Mouse (Mus musculus): ENCODE measurements around the gene Lrrc59. TPM values are rescaled to one million over a fixed set of nuclear protein-coding genes. Genes with fewer than 3 reads are reported as not detected.
"Not testable (repeated sequence)": the region's sequence is repeated elsewhere in the genome, so short reads cannot be mapped to it uniquely, and the experiment has no call there.

Lrrc59 gene
- polyA plus RNA-seq, 1 experiment, result 63.6 TPM

DNA sequence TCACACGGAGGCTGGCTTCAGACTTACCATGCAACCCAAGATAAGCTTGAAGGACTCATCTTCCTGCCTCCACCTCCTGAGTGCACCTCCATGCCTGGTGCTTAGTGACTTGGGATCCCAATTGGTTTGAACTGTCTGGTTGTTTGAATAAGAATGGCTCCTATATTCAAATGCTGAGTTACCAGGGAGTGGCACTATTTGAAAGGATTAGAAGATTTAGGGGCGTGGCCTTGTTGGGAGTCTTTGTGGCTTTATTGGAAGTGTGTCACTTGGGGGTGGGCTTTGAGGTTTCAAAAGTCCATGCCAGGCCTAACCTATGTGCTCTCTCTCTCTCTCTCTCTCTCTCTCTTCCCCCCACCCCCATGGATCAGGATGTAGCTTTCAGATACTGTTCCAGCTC is 11.9 kb upstream of the Lrrc59 start:
- H3K4me3 ChIP-seq (ENCODE audit: insufficient read depth, low read depth, low read length), result no peak overlapping the region
- H3K4me1 ChIP-seq (ENCODE audit: control insufficient read depth, insufficient read depth, insufficient read length, low read length), result peaks cover 3% of the 10 kb centered on the region; the same call in 1 of the 2 replicates
- no peak overlapping the region for H3K27ac ChIP-seq (replicated peaks; ENCODE audit: low read depth, low read length)

DNA sequence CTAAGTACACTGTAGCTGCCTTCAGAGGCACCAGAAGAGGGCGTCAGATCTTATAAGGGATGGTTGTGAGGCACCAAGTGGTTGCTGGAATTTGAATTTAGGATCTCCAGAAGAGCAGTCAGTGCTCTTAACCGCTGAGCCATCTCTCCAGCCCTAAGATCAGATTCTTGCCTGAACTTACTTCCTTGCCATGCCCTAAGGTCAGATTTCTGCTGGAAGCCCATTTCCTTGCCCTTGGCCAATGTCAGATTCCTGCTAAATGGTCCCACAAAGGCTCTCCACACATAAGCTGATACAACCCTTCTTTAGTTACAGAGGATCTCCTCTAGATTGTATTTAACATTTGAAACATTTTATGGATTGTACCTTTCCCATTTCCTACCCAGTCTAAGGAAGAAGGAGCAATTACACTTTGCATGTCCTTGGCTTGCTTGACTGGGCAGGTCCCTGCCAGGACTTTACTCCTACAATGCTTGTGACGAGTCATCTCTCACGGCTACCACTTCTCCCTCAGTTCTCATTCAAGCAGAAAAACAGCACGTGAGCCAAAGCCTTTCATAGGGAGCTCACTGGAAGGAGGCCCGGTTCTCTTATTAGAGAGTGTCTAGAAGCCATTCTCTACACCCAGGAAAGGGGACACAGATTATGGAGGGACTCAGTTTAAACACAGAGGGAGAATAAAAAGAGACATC is 8.7 kb upstream of the Lrrc59 start:
- H3K4me1 ChIP-seq (ENCODE audit: control insufficient read depth, insufficient read depth, insufficient read length, low read length), result peaks cover 3% of the 10 kb centered on the region; the same call in 1 of the 2 replicates
- no peak overlapping the region for H3K27ac ChIP-seq (replicated peaks; ENCODE audit: low read depth, low read length)
- no peak overlapping the region for H3K4me3 ChIP-seq (ENCODE audit: insufficient read depth, low read depth, low read length)

DNA sequence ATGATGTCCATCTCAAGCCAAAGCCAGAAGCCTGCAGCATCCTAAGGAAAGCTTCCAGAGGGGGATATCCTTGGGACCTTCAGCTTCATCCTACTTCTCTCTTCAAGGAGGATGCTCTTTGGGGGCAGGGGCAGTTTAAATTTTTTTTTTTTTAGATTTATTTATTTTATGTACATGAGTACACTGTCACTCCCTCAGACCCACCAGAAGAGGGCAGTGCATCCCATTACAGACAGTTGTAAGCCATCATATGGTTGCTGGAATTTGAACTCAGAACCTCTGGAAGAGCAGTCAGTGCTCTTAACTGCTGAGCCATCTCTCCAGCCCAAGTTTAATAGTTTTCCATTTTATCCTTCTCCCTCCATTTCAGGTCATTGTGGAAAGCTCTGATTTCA is 8.1 kb upstream of the Lrrc59 start:
- no peak overlapping the region for H3K27ac ChIP-seq (replicated peaks; ENCODE audit: low read depth, low read length)
- peaks cover 3% of the 10 kb centered on the region; the same call in 1 of the 2 replicates for H3K4me1 ChIP-seq (ENCODE audit: control insufficient read depth, insufficient read depth, insufficient read length, low read length)
- H3K4me3 ChIP-seq (ENCODE audit: insufficient read depth, low read depth, low read length), result no peak overlapping the region

DNA sequence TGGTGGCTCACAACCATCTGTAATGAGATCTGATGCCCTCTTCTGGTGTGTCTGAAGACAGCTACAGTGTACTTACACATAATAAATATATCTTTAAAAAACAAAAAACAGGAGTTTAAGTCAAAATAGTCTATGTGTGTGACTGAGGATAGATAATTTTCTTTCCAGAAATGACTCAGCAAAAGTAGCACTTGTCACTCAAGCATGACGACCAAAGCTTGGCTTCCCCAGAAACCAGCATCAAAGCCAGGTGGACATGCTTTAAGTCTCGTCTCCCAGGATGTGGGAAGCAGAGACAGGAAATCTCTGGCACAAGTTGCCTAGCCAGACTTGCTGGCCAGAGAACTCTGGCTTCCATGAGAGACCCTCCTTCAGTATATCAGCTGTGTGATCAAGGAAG is 7.4 kb upstream of the Lrrc59 start:
- H3K27ac ChIP-seq (replicated peaks; ENCODE audit: low read depth, low read length), result no peak overlapping the region
- peaks cover 3% of the 10 kb centered on the region; the same call in 1 of the 2 replicates for H3K4me1 ChIP-seq (ENCODE audit: control insufficient read depth, insufficient read depth, insufficient read length, low read length)
- no peak overlapping the region for H3K4me3 ChIP-seq (ENCODE audit: insufficient read depth, low read depth, low read length)

DNA sequence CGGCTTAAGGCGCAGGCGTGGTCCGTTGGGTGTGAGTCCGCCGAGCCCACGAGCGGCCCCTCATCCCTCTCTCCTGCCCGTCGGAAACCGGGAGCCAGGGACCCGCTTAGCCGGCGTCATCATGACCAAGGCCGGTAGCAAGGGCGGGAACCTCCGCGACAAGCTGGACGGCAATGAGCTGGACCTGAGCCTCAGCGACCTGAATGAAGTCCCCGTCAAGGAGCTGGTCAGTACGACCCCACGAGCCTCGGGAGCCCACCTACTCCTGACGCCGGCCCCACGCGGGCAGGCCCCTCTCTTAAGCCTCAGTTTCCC is 274 bp downstream of the Lrrc59 start:
- Histone ChIP-seq H3K4me1 (ENCODE audit: control insufficient read depth, insufficient read depth, insufficient read length, low read length) (peaks cover 4% of the 10 kb centered on the region; the same call in 1 of the 2 replicates), H3K4me3 (ENCODE audit: insufficient read depth, low read depth, low read length) (peak overlapping the region; percentile 85), H3K27ac (replicated peaks; ENCODE audit: low read depth, low read length) (peak overlapping the region; percentile 82)

DNA sequence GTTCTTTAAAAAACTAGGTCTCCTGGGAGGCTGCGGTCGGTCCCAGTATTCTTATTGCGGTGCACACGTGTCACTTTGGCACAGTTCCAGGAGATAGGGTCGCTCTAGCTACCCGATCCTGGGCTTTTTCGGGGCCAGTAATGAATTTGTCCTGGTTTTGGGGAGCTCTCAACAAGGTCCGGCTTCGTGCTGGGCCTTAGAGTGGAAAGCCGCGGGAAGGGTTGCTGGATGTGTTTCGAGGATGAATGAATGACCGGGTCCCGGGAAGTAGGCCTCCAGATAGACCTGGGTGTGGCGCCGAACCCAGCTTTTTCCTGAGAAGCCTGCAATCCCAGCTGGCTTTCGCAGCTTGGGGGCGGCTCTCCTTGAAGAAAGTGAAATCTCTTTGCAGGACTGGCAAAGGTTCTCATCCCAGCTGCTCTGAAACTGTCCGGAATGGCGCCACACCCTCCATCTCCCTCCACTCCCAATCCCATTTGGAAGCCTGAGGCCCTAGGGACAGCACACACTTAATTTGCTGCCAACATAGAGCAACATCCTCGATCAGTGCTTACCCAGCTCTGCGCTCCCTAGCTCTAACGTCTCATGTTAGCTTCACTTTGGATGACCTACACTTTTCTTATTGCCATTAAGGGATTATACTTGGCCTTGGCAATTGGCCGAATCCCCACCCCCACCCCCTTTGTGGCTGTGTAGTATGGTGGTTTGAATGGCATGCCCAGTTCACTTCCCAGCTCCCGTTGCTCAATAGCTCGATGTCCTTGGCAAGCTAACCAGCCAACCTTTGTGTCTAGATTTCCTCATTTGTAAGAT is 838 bp downstream of the Lrrc59 start:
- Histone ChIP-seq H3K4me1 (ENCODE audit: control insufficient read depth, insufficient read depth, insufficient read length, low read length) (peaks cover 4% of the 10 kb centered on the region; the same call in 1 of the 2 replicates), H3K4me3 (ENCODE audit: insufficient read depth, low read depth, low read length) (peak overlapping the region; percentile 85), H3K27ac (replicated peaks; ENCODE audit: low read depth, low read length) (peak overlapping the region; percentile 82)

DNA sequence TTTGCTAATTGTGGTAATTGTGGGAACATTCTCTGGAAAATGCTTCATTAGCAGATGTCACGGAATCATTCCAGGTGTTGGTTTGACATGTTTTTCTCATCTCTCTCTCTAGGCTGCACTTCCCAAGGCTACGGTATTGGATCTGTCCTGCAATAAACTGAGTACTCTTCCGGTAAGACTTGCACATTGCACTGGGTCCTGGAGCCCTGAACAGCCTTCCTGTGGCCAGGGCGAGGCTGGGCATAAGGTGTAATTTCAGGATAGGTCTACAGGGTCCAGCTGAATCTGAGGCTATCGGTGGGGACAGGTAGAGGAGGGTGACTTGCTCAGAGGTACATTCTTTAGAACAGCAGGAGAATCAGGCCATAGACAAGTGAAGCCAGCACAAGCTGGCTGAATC is 2.4 kb downstream of the Lrrc59 start:
- Histone ChIP-seq H3K4me3 (ENCODE audit: insufficient read depth, low read depth, low read length) (no peak overlapping the region), H3K27ac (replicated peaks; ENCODE audit: low read depth, low read length) (no peak overlapping the region), H3K4me1 (ENCODE audit: control insufficient read depth, insufficient read depth, insufficient read length, low read length) (peaks cover 4% of the 10 kb centered on the region; the same call in 1 of the 2 replicates)

DNA sequence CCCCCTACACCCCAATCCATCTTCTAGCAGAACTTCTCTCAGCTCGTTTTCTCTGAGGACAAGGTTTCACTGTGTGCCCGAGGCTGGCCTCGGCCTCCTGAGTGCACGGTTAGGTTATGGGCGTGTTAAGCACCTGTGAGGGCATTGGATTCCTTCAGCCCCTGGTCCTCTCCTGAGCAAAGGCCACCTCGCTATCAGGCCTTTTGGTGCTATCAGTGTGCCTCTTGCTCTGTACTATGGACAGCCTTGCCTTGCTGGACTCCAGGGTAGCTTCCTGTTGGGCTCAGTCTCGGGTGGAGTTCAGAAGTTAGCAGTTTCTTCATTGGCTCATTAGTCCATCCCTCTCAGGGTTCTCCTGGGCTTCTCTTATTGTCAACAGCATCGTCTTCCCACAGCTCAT is 3.4 kb downstream of the Lrrc59 start:
- peaks cover 4% of the 10 kb centered on the region; the same call in 1 of the 2 replicates for H3K4me1 ChIP-seq (ENCODE audit: control insufficient read depth, insufficient read depth, insufficient read length, low read length)
- H3K27ac ChIP-seq (replicated peaks; ENCODE audit: low read depth, low read length), result no peak overlapping the region
- no peak overlapping the region for H3K4me3 ChIP-seq (ENCODE audit: insufficient read depth, low read depth, low read length)

DNA sequence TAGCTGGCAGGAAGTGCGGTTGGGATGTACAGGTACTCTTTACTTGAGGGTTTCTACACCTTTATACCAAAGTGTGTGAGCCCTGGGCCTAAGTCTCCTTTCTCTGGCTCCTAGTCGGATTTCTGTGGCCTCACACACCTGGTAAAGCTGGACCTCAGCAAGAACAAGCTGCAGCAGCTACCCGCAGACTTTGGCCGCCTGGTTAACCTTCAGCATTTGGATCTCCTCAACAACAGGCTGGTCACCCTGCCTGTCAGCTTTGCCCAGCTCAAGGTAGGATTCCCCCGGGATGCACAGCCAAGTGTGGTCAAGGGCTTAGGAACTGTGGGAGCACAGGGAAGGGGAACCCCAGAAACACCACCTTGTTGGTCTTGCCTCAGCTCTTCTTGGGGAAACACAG is 4.9 kb downstream of the Lrrc59 start:
- peaks cover 4% of the 10 kb centered on the region; the same call in 1 of the 2 replicates for H3K4me1 ChIP-seq (ENCODE audit: control insufficient read depth, insufficient read depth, insufficient read length, low read length)
- H3K27ac ChIP-seq (replicated peaks; ENCODE audit: low read depth, low read length), result no peak overlapping the region
- H3K4me3 ChIP-seq (ENCODE audit: insufficient read depth, low read depth, low read length), result no peak overlapping the region

DNA sequence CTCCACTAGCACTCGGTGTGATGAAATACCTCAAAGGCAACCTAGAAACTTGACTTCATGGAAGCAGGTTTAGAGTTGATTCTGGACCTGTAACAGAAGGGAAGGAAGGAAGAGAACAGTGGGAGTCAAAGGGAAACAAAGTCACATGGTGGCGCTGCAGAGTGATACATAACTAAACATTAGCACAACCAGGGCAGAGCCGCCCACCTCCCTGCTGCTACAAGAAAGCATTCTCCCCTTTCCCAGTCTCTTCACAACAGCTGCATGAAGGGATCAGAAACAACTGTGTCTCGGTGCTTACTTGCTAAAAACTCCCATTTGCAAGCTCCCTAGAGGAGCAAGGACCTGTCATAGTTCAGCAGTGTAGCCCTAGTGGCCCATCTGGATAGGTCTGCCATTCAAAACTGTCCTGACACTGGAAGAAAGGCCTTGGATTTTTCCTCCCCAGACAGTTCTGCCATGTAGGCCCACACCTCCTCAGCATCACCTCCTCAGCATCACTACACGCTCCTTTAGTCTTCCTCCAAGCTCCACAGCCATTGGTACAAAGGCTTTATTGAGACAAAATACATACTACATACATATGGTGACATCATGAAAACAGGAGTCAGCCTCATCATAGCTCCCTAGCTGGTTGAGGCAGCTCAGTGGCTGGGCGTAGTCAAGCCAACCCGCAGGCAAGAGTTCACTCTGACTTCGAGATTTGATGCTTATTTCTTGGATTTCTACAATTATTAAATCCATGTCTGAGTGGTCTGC is 15.1 kb downstream of the Lrrc59 start:
- no peak overlapping the region for H3K4me3 ChIP-seq (ENCODE audit: insufficient read depth, low read depth, low read length)
- H3K4me1 ChIP-seq (ENCODE audit: control insufficient read depth, insufficient read depth, insufficient read length, low read length), result no peaks in the 10 kb centered on the region
- H3K27ac ChIP-seq (replicated peaks; ENCODE audit: low read depth, low read length), result no peak overlapping the region

DNA sequence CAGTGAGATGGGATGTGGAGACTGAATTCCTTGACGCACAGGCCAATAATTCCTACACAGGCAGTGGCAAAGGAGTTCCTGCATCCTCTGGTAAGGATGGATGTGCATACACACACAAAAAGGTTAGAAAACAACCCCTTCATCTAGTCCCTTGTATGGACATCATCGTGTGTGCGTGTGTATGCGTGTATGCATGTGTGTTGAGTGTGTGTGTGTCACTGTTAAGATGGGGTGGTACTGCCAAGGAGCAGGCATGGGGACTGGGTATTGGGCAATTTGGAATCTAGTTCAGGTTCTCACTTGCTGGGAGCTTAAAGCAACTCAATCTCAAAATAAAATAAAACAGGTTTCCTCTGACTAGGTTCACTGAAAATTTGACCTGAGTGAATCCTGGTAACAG is 16.9 kb downstream of the Lrrc59 start:
- no peak overlapping the region for H3K4me3 ChIP-seq (ENCODE audit: insufficient read depth, low read depth, low read length)
- H3K4me1 ChIP-seq (ENCODE audit: control insufficient read depth, insufficient read depth, insufficient read length, low read length), result no peaks in the 10 kb centered on the region
- H3K27ac ChIP-seq (replicated peaks; ENCODE audit: low read depth, low read length), result no peak overlapping the region

DNA sequence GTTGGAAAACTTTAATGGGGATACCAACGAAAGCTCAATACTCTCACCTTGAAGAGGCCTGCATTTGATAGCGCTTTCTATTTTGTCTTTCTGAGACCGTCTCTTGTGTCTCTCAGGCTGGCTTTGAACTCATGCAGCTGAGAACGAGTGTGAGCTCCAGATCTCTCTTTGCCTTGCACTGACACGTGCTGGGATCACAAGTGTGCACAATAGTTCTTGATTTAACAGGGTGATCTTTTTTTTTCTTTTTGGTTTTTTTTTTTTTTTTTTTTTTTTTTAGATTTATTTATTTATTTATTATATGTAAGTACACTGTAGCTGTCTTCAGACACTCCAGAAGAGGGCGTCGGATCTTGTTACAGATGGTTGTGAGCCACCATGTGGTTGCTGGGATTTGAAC is 21.7 kb downstream of the Lrrc59 start:
- H3K27ac ChIP-seq (replicated peaks; ENCODE audit: low read depth, low read length); H3K4me1 ChIP-seq (ENCODE audit: control insufficient read depth, insufficient read depth, insufficient read length, low read length); H3K4me3 ChIP-seq (ENCODE audit: insufficient read depth, low read depth, low read length): not testable (repeated sequence)

DNA sequence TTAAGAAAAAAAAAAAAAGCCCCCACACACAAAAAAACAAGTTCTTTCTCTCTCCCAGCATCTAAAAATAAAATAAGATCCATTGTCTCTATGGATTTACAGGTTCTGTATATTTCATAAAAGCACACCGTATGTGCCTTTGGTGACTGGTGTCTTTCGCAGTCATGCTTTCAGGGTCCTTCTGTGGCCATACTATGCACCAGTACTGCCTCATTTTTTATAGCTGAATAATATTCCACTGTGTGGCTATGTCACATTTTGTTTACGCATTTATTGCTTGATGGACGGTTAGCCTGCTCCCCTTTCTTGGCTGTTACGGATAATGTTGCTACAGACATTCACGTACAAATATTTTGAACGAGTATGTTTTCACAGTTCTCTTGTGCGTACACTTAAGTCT is 23.4 kb downstream of the Lrrc59 start:
- peaks cover 2% of the 10 kb centered on the region; the same call in 1 of the 2 replicates for H3K4me1 ChIP-seq (ENCODE audit: control insufficient read depth, insufficient read depth, insufficient read length, low read length)
- H3K4me3 ChIP-seq (ENCODE audit: insufficient read depth, low read depth, low read length), result no peak overlapping the region
- no peak overlapping the region for H3K27ac ChIP-seq (replicated peaks; ENCODE audit: low read depth, low read length)

DNA sequence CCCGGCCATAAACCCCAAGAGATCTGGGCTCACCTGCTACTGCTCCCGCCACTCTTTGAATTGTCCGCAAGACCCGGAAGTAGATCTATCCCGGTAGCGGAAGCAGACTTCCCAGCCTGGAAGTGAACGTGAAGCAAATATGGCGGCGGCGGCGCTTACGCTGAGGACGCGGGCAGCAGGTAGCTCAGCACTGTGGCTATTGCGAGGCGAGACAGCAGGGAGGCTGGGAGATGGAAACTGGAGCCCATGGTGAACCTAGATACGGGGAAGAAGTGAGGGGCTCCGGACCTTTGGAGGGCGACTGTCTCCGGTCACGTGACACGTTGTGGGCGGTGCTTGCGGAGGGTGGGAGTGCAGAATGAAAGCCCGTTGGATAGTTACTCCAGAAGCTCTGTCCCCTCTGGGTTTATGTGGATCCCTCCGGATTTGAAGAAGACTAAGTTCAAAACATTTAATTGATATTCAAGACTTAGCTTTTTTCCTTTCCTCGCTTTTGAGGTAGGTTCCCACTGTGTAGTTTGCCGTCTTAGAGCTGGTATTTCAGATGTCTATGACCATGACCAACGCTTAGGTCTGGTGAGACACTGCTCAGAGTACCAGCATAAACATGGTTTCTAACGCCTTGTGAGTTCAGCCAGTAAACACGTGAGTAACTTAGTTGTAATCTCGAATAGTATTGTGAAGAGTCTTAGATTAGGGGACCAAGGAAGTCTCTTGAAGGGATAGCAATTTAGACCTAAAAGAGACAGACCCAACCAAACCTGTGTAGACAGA is 24.3 kb downstream of the Lrrc59 start, which contains the start of the genes Mrpl27 and Eme1:
Mrpl27 (plus strand) TSS at position 105 of the 774 bp plus-strand sequence.
Eme1 (minus strand) TSS at position 302 of the 774 bp plus-strand sequence.
- Histone ChIP-seq H3K4me1 (ENCODE audit: control insufficient read depth, insufficient read depth, insufficient read length, low read length) (peaks cover 2% of the 10 kb centered on the region; the same call in 1 of the 2 replicates), H3K27ac (replicated peaks; ENCODE audit: low read depth, low read length) (peak within 1 kb of the TSS; percentile 98), H3K4me3 (ENCODE audit: insufficient read depth, low read depth, low read length) (peak within 1 kb of the TSS; percentile 77)
